Mouse (Mus musculus) heart, adult 2 months (tissue): ENCODE data around the gene Psmd6. TPM values are rescaled to one million over a fixed set of nuclear protein-coding genes. Genes with fewer than 3 reads are reported as not detected.
A peak's percentile ranks its signal among the peaks of the same experiment; 100 is the strongest.

ENCODE experiments used
- DNase-seq, 2 experiments: peaks; one replicate each; pipeline ENCODE4 v3.0.0; 2021
- H3K27ac ChIP-seq: fragments of 200-600 bp; 2 replicates; pipeline ENCODE4 v1.8.1; 2022
- H3K27me3 ChIP-seq: fragments of 200-500 bp; 2 replicates; pipeline ENCODE4 v1.6.1; 2012; ENCODE audit warnings: mild to moderate bottlenecking, low read length, inconsistent platforms, mixed read lengths; ENCODE audit not compliant: control insufficient read depth, insufficient read depth
- H3K36me3 ChIP-seq: fragments of 200-500 bp; 2 replicates; pipeline ENCODE4 v1.6.1; 2012; ENCODE audit warnings: low read length, inconsistent platforms; ENCODE audit not compliant: control insufficient read depth, insufficient read depth
- H3K4me1 ChIP-seq: fragments of 200-500 bp; 2 replicates; pipeline ENCODE4 v1.6.1; 2011; ENCODE audit warnings: low read length; ENCODE audit not compliant: control insufficient read depth, insufficient read depth
- H3K4me3 ChIP-seq: fragments of 200-600 bp; 2 replicates; pipeline ENCODE4 v1.8.1; 2022
- H3K79me2 ChIP-seq: fragments of 200-500 bp; replicated peaks from 2 replicates; pipeline ENCODE4 v1.6.1; 2012; ENCODE audit warnings: mild to moderate bottlenecking, inconsistent platforms, low read length, moderate library complexity, mixed read lengths; ENCODE audit not compliant: control insufficient read depth, insufficient read depth
- H3K9ac ChIP-seq: fragments of 200-500 bp; 2 replicates; pipeline ENCODE4 v1.6.1; 2012; ENCODE audit warnings: low read depth, mild to moderate bottlenecking, control low read depth, inconsistent platforms, low read length, mixed read lengths
- CTCF ChIP-seq: fragments of 200-600 bp; IDR thresholded peaks from 2 replicates; pipeline ENCODE4 v1.8.1; 2022; ENCODE audit warnings: antibody characterized with exemption, mild to moderate bottlenecking, moderate library complexity
- EP300 ChIP-seq: fragments of 200-500 bp; IDR thresholded peaks from 2 replicates; pipeline ENCODE4 v1.6.1; 2011; ENCODE audit warnings: low read depth, low read length, control low read depth; ENCODE audit not compliant: insufficient read depth
- POLR2A ChIP-seq: fragments of 200-500 bp; IDR thresholded peaks from 2 replicates; pipeline ENCODE4 v1.6.1; 2011; ENCODE audit warnings: mild to moderate bottlenecking, low read depth, low read length, control low read depth; ENCODE audit not compliant: insufficient read depth
- WGBS: fragments of 180-500 bp; shearing (Covaris S2); methylation state at CpG from one replicate; pipeline ENCODE4 v1.1.7; 2018; 5-methylcytosine and 5-hydroxymethylcytosine counted together
- intact Hi-C: fragments of 180-260 bp; cut with DNase I; formaldehyde crosslinking; loops from one replicate; pipeline ENCODE4 v1.15.1; 2025
- polyA plus RNA-seq: library from polyadenylated mRNA; depleted of rRNA; stranded (reverse); fragments of >200 nt; gene quantifications from 2 replicates; pipeline ENCODE4 v1.2.3, GENCODE M21; 2012
- total RNA-seq, 2 experiments: library from RNA; stranded (reverse); gene quantifications; 2 replicates each; pipeline ENCODE4 v1.2.3; 2021

The Psmd6 gene
- total and polyA plus RNA-seq, 3 experiments: 26.0 to 84.4 (median 73.3) TPM

- DNase-seq: no peak
- H3K36me3 ChIP-seq: peaks cover 9% of the 10 kb centered on the region
- intact Hi-C loops: no loop called here
- 58% methylated on average over 3 of the region's 3 CpGs for WGBS
- no peak for TF ChIP-seq EP300
- TF ChIP-seq POLR2A: no peak
- no peak for TF ChIP-seq CTCF
- H3K27ac ChIP-seq: peak overlapping the region; percentile 62; the same call in 1 of the 2 replicates
- peaks cover 2% of the 10 kb centered on the region for H3K79me2 ChIP-seq
- H3K9ac ChIP-seq: no peak overlapping the region
- H3K4me3 ChIP-seq: no peak overlapping the region
- H3K4me1 ChIP-seq: peaks cover 7% of the 10 kb centered on the region
- no peaks in the 10 kb centered on the region for H3K27me3 ChIP-seq
Observed at GRCm38 (mm10) chr14:14068553-14068952, 52.2 kb downstream of the Psmd6 start.

DNA sequence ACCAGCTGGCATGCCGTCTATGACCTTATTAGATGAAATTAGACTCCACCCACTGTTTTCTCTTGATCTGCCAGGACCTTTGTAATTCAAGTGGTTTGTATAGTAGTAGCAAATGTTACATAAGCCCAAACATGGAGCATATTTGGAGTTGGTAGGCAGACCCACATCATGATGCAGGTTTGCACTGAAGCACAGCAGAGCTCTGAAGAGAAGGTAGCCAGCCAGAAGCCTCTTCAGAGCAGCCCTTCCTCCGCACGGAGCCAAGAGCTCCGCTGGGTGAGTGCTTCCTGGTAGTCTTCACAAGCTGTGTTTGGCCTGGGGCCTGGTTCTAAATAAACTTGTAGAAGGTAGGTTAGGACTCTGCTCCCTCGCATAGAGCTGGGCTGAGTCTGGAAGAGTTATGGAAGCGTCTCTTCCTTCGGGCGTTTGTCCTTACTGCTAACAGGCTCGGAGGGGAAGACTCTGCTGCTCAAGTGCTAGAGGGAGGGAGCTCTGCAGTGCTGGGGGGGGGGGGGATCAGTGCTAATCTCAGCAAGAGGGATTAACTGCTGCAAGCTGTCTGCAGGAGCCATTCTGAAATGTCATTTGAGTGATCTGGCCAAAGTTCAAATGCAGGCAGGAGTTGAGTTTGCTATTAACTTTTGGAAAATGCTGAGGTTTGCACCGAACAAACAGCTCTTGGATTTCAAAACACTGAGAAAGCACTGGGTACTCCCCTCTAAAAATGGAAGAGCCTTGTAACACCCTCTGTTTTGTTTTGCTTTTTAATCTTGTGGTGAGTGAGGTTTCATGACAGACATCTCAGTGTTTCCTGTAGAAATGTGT is 52.9 kb downstream of the Psmd6 start:
- TF ChIP-seq POLR2A (peak; percentile 35; the same call in 1 of the 2 replicates), EP300 (no peak), CTCF (no peak)
- peak; percentile 57 to 66 for DNase-seq
- Histone ChIP-seq H3K79me2 (peaks cover under 1% of the 10 kb centered on the region), H3K27ac (peak overlapping the region; percentile 62; the same call in 1 of the 2 replicates), H3K4me3 (peak overlapping the region; percentile 38), H3K36me3 (peaks cover 9% of the 10 kb centered on the region), H3K27me3 (no peaks in the 10 kb centered on the region), H3K9ac (peak overlapping the region; percentile 7), H3K4me1 (peaks cover 5% of the 10 kb centered on the region)
- WGBS: 21% methylated on average over 10 of the region's 10 CpGs
- intact Hi-C loops: no loop called here

DNA sequence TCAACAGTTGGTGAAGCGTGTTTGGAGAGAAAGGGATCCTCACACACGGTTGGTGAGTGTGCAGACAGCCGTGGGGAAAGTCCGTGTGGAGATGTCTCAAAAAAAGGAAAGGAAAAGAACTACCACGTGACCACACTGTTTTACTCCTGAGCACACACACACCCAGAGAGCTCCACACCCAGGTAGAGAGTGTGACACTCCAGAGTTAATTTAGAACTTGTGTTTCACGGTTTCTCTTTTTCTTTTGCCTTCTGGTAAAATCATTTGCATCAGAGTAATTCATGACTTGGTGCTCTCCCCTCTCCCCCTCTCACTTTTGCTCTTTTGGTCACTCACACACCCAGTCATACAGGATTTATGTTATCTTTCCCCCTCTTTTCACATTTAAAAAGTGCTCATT is 54.5 kb downstream of the Psmd6 start:
- 77% methylated on average over 6 of the region's 6 CpGs for WGBS
- no peaks in the 10 kb centered on the region for H3K79me2 ChIP-seq
- peaks cover 9% of the 10 kb centered on the region for H3K36me3 ChIP-seq
- H3K27me3 ChIP-seq: no peaks in the 10 kb centered on the region
- DNase-seq: no peak
- H3K4me3 ChIP-seq: no peak overlapping the region
- peaks cover 5% of the 10 kb centered on the region for H3K4me1 ChIP-seq
- no peak overlapping the region for H3K9ac ChIP-seq
- TF ChIP-seq POLR2A: no peak
- TF ChIP-seq EP300: no peak
- TF ChIP-seq CTCF: no peak
- H3K27ac ChIP-seq: no peak overlapping the region
- intact Hi-C loops: no loop called here

GRCm38 (mm10) chr14:14065142-14065498 is 55.7 kb downstream of the Psmd6 start:
- DNase-seq: no peak
- Histone ChIP-seq H3K4me3 (no peak overlapping the region), H3K27ac (no peak overlapping the region), H3K27me3 (no peaks in the 10 kb centered on the region), H3K9ac (no peak overlapping the region), H3K79me2 (no peaks in the 10 kb centered on the region), H3K4me1 (peaks cover 5% of the 10 kb centered on the region), H3K36me3 (peaks cover 9% of the 10 kb centered on the region)
- WGBS: 47% methylated on average over 4 of the region's 4 CpGs
- intact Hi-C loops: no loop called here
- no peak for TF ChIP-seq CTCF
- TF ChIP-seq POLR2A: no peak
- no peak for TF ChIP-seq EP300

- no peaks in the 10 kb centered on the region for H3K27me3 ChIP-seq
- no peak overlapping the region for H3K27ac ChIP-seq
- WGBS: 48% methylated on average over 5 of the region's 5 CpGs
- H3K36me3 ChIP-seq: peaks cover 9% of the 10 kb centered on the region
- TF ChIP-seq EP300 (no peak), CTCF (no peak), POLR2A (no peak)
- no peak overlapping the region for H3K9ac ChIP-seq
- no peaks in the 10 kb centered on the region for H3K79me2 ChIP-seq
- H3K4me3 ChIP-seq: no peak overlapping the region
- peaks cover 5% of the 10 kb centered on the region for H3K4me1 ChIP-seq
- DNase-seq: no peak
- intact Hi-C loops: no loop called here
Observed at GRCm38 (mm10) chr14:14064486-14065141, 56.2 kb downstream of the Psmd6 start.

GRCm38 (mm10) chr14:14063382-14063781 is 57.4 kb downstream of the Psmd6 start:
- Histone ChIP-seq H3K36me3 (peaks cover 8% of the 10 kb centered on the region), H3K27me3 (no peaks in the 10 kb centered on the region), H3K4me1 (peaks cover 5% of the 10 kb centered on the region), H3K79me2 (no peaks in the 10 kb centered on the region), H3K4me3 (no peak overlapping the region), H3K9ac (no peak overlapping the region), H3K27ac (no peak overlapping the region)
- no peak for DNase-seq
- TF ChIP-seq POLR2A (no peak), EP300 (no peak), CTCF (no peak)
- intact Hi-C loops: no loop called here
- 80% methylated on average over 5 of the region's 5 CpGs for WGBS
